Mouse (Mus musculus): ENCODE data around the gene Prkd2. TPM values are rescaled to one million over a fixed set of nuclear protein-coding genes. Genes with fewer than 3 reads are reported as not detected.

The Prkd2 gene
- polyA plus RNA-seq, 1 experiment from 2014 or later, result 16.2 TPM

DNA sequence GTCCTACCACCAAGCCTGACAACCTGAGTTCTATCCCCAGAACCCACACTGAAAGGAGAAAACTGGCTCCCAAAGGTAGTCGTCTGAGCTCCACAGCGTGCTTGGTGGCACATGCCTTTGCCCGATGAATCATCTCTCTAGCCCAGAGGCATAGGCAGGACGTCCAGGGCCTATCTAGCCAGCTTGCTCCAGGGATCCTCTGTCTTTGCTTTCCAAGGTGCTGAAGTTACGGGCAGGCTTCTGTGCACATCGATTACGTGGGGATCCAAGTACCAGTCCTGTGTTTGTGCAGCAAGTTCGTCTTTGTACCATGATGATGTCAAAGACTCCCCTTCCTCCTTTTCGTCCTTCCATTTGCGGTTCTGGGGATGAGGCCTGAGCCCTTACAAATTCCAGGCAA, 28.9 kb downstream of the Prkd2 start:
- Histone ChIP-seq H3K4me1 (replicated peaks) (peaks cover 11% of the 10 kb centered on the region), H3K9ac (replicated peaks) (no peak overlapping the region), H3K36me3 (peaks cover 40% of the 10 kb centered on the region), H3K4me2 (no peak overlapping the region), H3K27me3 (no peaks in the 10 kb centered on the region), H3K27ac (no peak overlapping the region), H3K4me3 (replicated peaks) (no peak overlapping the region), H3K9me3 (no peaks in the 10 kb centered on the region)
- WGBS, result 81% methylated on average over 10 of the region's 10 CpGs
- no peak for ATAC-seq (ENCODE audit: insufficient number of reproducible peaks, insufficient read depth, low FRiP score, low TSS enrichment, low read depth)

GRCm38 (mm10) chr7:16872478-16872877, 29.8 kb downstream of the Prkd2 start:
- Histone ChIP-seq H3K9ac (replicated peaks) (no peak overlapping the region), H3K27ac (peak overlapping the region; percentile 12; the same call in 1 of the 2 replicates), H3K4me2 (no peak overlapping the region), H3K4me1 (replicated peaks) (peaks cover 18% of the 10 kb centered on the region), H3K9me3 (no peaks in the 10 kb centered on the region), H3K27me3 (no peaks in the 10 kb centered on the region), H3K36me3 (peaks cover 31% of the 10 kb centered on the region), H3K4me3 (replicated peaks) (no peak overlapping the region)
- 93% methylated on average over 9 of the region's 9 CpGs for WGBS
- ATAC-seq (ENCODE audit: insufficient number of reproducible peaks, insufficient read depth, low FRiP score, low TSS enrichment, low read depth), result no peak

GRCm38 (mm10) chr7:16873392-16873791, 30.7 kb downstream of the Prkd2 start:
- Histone ChIP-seq H3K9ac (replicated peaks) (no peak overlapping the region), H3K9me3 (no peaks in the 10 kb centered on the region), H3K27ac (no peak overlapping the region), H3K4me2 (no peak overlapping the region), H3K4me3 (replicated peaks) (no peak overlapping the region), H3K27me3 (no peaks in the 10 kb centered on the region), H3K36me3 (peaks cover 30% of the 10 kb centered on the region), H3K4me1 (replicated peaks) (peaks cover 19% of the 10 kb centered on the region)
- ATAC-seq (ENCODE audit: insufficient number of reproducible peaks, insufficient read depth, low FRiP score, low TSS enrichment, low read depth), result no peak
- WGBS, result 97% methylated on average over 4 of the region's 4 CpGs

- H3K4me1 ChIP-seq (replicated peaks), result peaks cover 24% of the 10 kb centered on the region
- peak overlapping the region; percentile 38 for H3K9ac ChIP-seq (replicated peaks)
- WGBS, result 4% methylated on average over 17 of the region's 17 CpGs
- H3K27ac ChIP-seq, result peak overlapping the region; percentile 93
- no peaks in the 10 kb centered on the region for H3K27me3 ChIP-seq
- no peaks in the 10 kb centered on the region for H3K9me3 ChIP-seq
- ATAC-seq (ENCODE audit: insufficient number of reproducible peaks, insufficient read depth, low FRiP score, low TSS enrichment, low read depth), result no peak
- peak overlapping the region; percentile 44 for H3K4me2 ChIP-seq
- peaks cover 33% of the 10 kb centered on the region for H3K36me3 ChIP-seq
- H3K4me3 ChIP-seq (replicated peaks), result peak overlapping the region; percentile 88
These were observed 31.5 kb downstream of the Prkd2 start for GRCm38 (mm10) chr7:16874190-16874589.

- H3K4me2 ChIP-seq, result peak overlapping the region; percentile 83
- H3K4me3 ChIP-seq (replicated peaks), result peak overlapping the region; percentile 88
- peaks cover 26% of the 10 kb centered on the region for H3K4me1 ChIP-seq (replicated peaks)
- peak overlapping the region; percentile 92 for H3K9ac ChIP-seq (replicated peaks)
- under 1% methylated on average over 33 of the region's 33 CpGs for WGBS
- peak; percentile 92 for ATAC-seq (ENCODE audit: insufficient number of reproducible peaks, insufficient read depth, low FRiP score, low TSS enrichment, low read depth)
- H3K27ac ChIP-seq, result peak overlapping the region; percentile 96
- H3K27me3 ChIP-seq, result no peaks in the 10 kb centered on the region
- H3K36me3 ChIP-seq, result peaks cover 35% of the 10 kb centered on the region
- no peaks in the 10 kb centered on the region for H3K9me3 ChIP-seq
These were observed 32.1 kb downstream of the Prkd2 start for GRCm38 (mm10) chr7:16874756-16875309.

GRCm38 (mm10) chr7:16875310-16875325, 32.4 kb downstream of the Prkd2 start, which contains the start of gene Dact3:
Dact3 (plus strand) TSS chr7:16875317.
- Histone ChIP-seq H3K27me3 (no peaks in the 10 kb centered on the region), H3K27ac (peak within 1 kb of the TSS; percentile 96), H3K9ac (replicated peaks) (peak within 1 kb of the TSS; percentile 92), H3K4me3 (replicated peaks) (peak within 1 kb of the TSS; percentile 88), H3K9me3 (no peaks in the 10 kb centered on the region), H3K4me1 (replicated peaks) (peaks cover 26% of the 10 kb centered on the region), H3K36me3 (peaks cover 32% of the 10 kb centered on the region), H3K4me2 (peak within 1 kb of the TSS; percentile 83)
- no peak for ATAC-seq (ENCODE audit: insufficient number of reproducible peaks, insufficient read depth, low FRiP score, low TSS enrichment, low read depth)
- 0% methylated on average over 1 of the region's 1 CpGs for WGBS

DNA sequence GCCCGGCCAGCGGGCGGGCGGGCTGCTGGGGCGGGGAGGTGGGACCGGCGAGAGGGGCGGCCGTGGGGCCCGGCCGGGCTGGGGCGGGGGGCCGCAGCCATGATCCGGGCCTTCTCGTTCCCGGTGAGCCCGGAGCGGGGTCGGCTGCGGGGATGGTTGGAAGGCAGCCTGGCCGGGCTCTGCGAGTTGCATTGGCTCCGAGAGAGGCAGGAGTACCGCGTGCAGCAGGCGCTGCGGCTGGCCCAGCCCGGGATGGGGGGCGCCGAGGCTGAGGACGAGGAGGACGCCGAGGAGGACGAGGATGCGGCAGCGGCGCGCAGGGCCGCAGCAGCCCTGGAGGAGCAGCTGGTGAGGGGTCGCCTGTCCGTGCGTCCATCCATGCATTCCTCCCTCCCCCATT, 32.6 kb downstream of the Prkd2 start:
- ATAC-seq (ENCODE audit: insufficient number of reproducible peaks, insufficient read depth, low FRiP score, low TSS enrichment, low read depth), result no peak
- peak overlapping the region; percentile 88 for H3K4me3 ChIP-seq (replicated peaks)
- peaks cover 27% of the 10 kb centered on the region for H3K4me1 ChIP-seq (replicated peaks)
- H3K27ac ChIP-seq, result peak overlapping the region; percentile 96
- H3K27me3 ChIP-seq, result no peaks in the 10 kb centered on the region
- peak overlapping the region; percentile 92 for H3K9ac ChIP-seq (replicated peaks)
- no peaks in the 10 kb centered on the region for H3K9me3 ChIP-seq
- WGBS, result 0% methylated on average over 32 of the region's 42 CpGs
- H3K4me2 ChIP-seq, result peak overlapping the region; percentile 83
- peaks cover 32% of the 10 kb centered on the region for H3K36me3 ChIP-seq

DNA sequence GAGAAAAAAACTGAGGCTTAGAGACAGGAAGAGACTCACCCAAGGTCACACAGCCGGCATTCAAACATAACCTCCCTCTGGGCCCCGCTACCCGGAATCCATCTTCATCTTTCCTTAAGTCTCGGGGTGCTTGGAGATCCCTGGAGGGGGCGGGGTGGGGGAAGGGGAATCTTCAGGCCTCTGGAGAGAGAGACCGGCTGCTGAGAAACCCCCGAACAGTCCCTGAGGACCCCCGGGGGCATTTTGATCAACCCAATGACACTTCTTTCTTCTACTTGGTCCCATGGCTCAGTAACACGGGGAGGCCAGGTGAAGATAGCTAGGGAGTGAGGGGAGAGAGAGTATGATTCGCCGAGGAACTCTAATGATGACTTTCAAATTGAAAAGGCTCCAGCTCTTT, 33.3 kb downstream of the Prkd2 start:
- ATAC-seq (ENCODE audit: insufficient number of reproducible peaks, insufficient read depth, low FRiP score, low TSS enrichment, low read depth), result no peak
- H3K4me1 ChIP-seq (replicated peaks), result peaks cover 28% of the 10 kb centered on the region
- peak overlapping the region; percentile 88 for H3K4me3 ChIP-seq (replicated peaks)
- H3K9ac ChIP-seq (replicated peaks), result peak overlapping the region; percentile 92
- H3K27ac ChIP-seq, result peak overlapping the region; percentile 96
- H3K27me3 ChIP-seq, result no peaks in the 10 kb centered on the region
- no peaks in the 10 kb centered on the region for H3K9me3 ChIP-seq
- WGBS, result 5% methylated on average over 11 of the region's 11 CpGs
- H3K4me2 ChIP-seq, result peak overlapping the region; percentile 83
- peaks cover 31% of the 10 kb centered on the region for H3K36me3 ChIP-seq

- 1% methylated on average over 13 of the region's 13 CpGs for WGBS
- H3K36me3 ChIP-seq, result peaks cover 31% of the 10 kb centered on the region
- peak; percentile 61 for ATAC-seq (ENCODE audit: insufficient number of reproducible peaks, insufficient read depth, low FRiP score, low TSS enrichment, low read depth)
- no peaks in the 10 kb centered on the region for H3K9me3 ChIP-seq
- peak overlapping the region; percentile 83 for H3K4me2 ChIP-seq
- H3K4me1 ChIP-seq (replicated peaks), result peaks cover 28% of the 10 kb centered on the region
- no peaks in the 10 kb centered on the region for H3K27me3 ChIP-seq
- peak overlapping the region; percentile 88 for H3K4me3 ChIP-seq (replicated peaks)
- peak overlapping the region; percentile 96 for H3K27ac ChIP-seq
- peak overlapping the region; percentile 92 for H3K9ac ChIP-seq (replicated peaks)
These were observed 33.9 kb downstream of the Prkd2 start for GRCm38 (mm10) chr7:16876608-16877007.

DNA sequence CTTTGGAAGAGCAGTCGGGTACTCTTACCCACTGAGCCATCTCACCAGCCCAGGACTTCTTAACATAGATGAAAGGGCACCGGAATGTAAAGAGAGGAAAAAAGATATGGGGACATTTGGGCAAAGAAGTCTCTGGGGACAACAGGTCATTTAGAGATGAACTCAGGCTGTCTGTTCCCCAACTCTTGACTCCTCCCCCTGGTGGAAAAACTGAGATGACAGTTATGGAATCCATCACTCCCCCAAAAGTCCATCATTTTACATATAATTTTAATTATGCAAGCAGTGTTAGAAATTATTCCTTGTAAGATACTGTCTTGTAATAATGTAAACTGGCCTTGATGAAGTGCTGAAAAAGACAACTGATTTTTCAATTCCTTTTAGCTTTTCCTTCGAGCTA, 35.0 kb downstream of the Prkd2 start:
- Histone ChIP-seq H3K9ac (replicated peaks) (no peak overlapping the region), H3K9me3 (0 out of 2 replicates have a peak, but pooled peaks cover 5% of the 10 kb centered on the region), H3K4me3 (replicated peaks) (no peak overlapping the region), H3K4me2 (peak overlapping the region; percentile 83; the same call in 1 of the 2 replicates), H3K27ac (no peak overlapping the region), H3K36me3 (peaks cover 37% of the 10 kb centered on the region), H3K4me1 (replicated peaks) (peaks cover 28% of the 10 kb centered on the region), H3K27me3 (no peaks in the 10 kb centered on the region)
- ATAC-seq (ENCODE audit: insufficient number of reproducible peaks, insufficient read depth, low FRiP score, low TSS enrichment, low read depth), result no peak
- 78% methylated on average over 3 of the region's 3 CpGs for WGBS

GRCm38 (mm10) chr7:16879796-16880547, 37.3 kb downstream of the Prkd2 start:
- 17% methylated on average over 9 of the region's 9 CpGs for WGBS
- ATAC-seq (ENCODE audit: insufficient number of reproducible peaks, insufficient read depth, low FRiP score, low TSS enrichment, low read depth), result 0 out of 2 replicates have a peak, but pooled peaks have one; percentile 8
- Histone ChIP-seq H3K9me3 (peaks cover 11% of the 10 kb centered on the region), H3K4me1 (replicated peaks) (peaks cover 28% of the 10 kb centered on the region), H3K36me3 (peaks cover 60% of the 10 kb centered on the region), H3K27me3 (0 out of 2 replicates have a peak, but pooled peaks cover 7% of the 10 kb centered on the region), H3K4me2 (peak overlapping the region; percentile 39), H3K4me3 (replicated peaks) (0 out of 2 replicates have a peak overlapping the region, but pooled peaks have one; percentile 9), H3K27ac (peak overlapping the region; percentile 95), H3K9ac (replicated peaks) (0 out of 2 replicates have a peak overlapping the region, but pooled peaks have one; percentile 18)

Measured in limb, embryonic 12.5 days (tissue).